Mouse (Mus musculus): ENCODE results near the gene Tedc2.
A peak's percentile ranks its signal among the peaks of the same experiment; 100 is the strongest.

Tedc2 gene

DNA sequence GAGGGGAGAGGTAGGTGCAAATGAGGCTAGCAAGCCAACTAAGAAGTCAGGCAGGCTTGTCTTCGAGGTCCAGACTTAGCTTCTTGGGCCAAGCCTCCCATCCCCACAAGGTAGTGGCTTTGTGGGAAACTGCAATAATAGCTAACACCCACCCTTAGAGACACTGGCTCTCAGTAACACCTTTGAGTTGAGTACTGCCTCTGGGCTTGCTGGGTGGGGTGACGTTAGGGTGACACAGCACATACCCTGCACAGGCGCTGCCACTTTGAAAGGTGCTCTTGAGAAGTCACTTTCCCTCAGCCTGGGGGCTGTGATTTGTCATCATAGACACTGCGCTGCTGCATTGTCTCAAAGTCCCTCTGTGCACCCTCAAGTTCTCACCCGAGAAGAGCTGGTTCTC, 26.9 kb downstream of the Tedc2 start:
- no peak for DNase-seq (ENCODE audit: low read depth)

DNA sequence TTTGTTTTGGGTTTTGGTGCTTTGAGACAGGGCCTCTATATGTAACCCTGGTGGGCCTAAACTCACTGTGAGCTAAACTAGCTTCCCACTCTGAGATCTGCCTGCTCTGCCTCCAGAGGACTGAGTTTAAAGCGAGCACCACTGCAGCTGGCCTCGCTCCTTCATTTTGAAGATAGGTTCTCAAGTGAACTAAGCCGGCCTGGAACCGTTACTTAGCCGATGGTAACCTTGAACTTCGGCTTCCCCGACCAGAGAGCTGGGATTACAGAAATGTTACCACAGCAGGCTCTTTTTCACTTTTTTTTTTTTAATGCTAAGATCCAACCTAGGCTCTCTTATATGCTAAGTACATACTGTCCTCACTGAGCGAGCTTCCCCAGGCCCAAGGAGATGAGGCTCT, 27.4 kb downstream of the Tedc2 start:
- DNase-seq (ENCODE audit: low read depth): no peak

DNA sequence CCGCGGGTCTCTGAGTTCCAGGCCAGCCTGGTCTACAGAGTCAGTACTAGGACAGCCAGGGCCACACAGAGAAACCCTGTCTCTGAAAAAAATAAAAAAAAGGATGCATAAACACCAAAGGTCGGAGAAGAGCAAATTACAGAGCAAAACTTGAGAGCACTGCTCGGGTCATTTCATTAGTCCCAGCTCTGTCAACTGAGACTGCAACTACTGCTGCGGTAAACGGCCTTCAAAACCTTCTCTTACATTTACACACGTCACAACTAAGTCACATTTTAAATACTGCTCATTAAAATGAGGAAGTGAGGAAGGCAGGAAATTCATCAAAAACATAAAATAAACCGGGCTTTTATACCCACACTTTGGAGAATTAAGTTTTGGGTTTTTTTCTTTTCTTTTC, 27.8 kb downstream of the Tedc2 start:
- DNase-seq (ENCODE audit: low read depth): no peak

DNA sequence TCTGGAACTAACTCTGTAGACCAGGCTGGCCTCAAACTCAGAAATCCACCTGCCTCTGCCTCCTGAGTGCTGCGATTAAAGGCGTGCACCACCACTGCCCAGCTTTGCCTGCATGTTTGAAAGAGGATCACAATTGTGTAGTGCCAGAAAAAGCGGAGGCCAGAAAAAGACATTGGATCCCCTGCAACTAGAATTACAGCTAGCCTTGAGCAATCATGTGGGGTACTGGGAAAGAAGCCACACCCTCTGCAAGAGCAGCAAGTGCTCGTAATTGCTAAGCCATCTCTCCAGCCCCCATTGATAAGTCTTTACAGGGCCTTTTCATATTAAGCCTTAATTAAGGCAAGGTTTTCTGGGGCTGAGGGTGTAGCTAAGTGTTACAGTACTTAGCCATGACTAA, 29.2 kb downstream of the Tedc2 start:
- no peak for DNase-seq (ENCODE audit: low read depth)

DNA sequence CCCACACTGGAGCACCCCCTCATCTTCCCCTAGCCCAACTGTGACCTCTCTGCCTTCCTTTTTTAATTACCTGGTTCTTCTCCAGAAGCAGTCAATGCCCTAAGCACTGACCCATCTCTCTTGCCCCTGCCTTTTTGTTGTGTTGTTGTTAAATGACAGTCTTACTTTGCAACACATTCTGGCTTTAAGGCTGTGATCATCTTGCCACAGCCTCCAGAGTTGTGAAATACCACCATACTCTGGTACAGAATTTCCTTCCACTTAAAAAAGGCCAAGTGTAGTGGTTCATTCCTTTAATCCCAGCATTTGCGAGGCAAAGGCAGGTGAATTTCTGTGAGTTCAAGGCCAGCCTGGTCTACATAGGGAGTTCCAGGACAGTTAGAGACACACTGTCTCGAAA, 29.7 kb downstream of the Tedc2 start:
- DNase-seq (ENCODE audit: low read depth): no peak

DNA sequence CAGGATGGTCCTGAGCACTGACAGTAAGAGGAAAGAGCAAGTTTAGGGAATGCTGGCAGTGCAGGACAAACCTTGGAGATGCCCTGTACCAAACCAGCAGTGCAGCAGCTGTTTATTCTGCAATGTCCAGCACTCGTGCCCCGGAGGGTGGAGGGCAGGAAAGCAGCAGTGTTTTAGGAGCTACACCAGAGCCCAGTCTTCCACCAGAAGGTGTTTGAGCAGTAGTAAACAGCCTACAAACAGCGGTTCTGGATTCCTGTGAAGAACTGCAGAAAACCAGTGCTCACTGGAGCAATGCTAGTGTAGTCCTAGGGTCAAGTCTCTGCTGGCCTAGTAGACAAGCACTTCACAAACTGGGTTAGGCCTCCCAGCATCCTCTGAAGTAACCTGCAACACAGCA, 46.4 kb downstream of the Tedc2 start:
- DNase-seq (ENCODE audit: low read depth): no peak

GRCm38 (mm10) chr17:24173423-24173822, 47.2 kb downstream of the Tedc2 start:
- peak; percentile 88 for DNase-seq (ENCODE audit: low read depth)

GRCm38 (mm10) chr17:24171738-24172137, 48.9 kb downstream of the Tedc2 start:
- DNase-seq (ENCODE audit: low read depth): no peak

GRCm38 (mm10) chr17:24170729-24171128, 49.9 kb downstream of the Tedc2 start:
- no peak for DNase-seq (ENCODE audit: low read depth)

- no peak for DNase-seq (ENCODE audit: low read depth)
Measured at GRCm38 (mm10) chr17:24170125-24170524, 50.5 kb downstream of the Tedc2 start.

- peak; percentile 97 for DNase-seq (ENCODE audit: low read depth)
Measured at GRCm38 (mm10) chr17:24169317-24170065, 51.2 kb downstream of the Tedc2 start, which contains the start of gene Atp6v0c. Gene Atp6v0c, minus strand, starts transcription at chr17:24169702.

DNA sequence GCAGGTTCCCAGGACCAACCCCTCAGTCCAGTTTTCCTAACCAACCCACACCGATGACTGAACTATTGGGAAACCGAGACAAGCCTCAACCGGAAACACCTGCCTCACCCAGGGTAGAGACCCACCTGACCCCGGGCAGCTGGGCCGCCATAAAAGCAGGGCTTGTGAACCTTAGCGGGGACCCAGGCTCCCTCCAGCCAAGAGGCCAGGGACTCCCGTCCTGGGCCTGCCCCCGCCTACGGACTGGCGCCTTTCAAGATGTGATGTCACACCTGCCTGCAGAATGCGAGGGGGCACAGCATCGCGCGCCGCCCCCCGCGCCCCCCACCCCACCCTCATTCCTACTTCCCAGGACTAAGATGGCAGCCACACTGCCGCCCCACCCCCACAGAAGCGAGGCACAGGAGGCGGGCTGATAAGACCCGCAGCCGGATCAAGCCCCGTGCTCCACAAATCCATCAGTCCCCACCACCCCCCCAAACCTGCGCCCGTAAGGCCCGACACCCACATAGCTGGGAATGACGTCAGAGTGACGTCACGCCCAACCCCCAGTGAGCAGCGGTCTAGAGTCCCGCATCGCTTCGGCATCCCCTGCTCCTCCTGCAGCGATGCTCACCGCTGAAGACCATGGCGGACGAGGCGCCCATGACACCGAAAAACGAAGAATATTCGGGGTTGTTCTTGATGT, 51.9 kb downstream of the Tedc2 start:
- DNase-seq (ENCODE audit: low read depth): peak; percentile 82

DNA sequence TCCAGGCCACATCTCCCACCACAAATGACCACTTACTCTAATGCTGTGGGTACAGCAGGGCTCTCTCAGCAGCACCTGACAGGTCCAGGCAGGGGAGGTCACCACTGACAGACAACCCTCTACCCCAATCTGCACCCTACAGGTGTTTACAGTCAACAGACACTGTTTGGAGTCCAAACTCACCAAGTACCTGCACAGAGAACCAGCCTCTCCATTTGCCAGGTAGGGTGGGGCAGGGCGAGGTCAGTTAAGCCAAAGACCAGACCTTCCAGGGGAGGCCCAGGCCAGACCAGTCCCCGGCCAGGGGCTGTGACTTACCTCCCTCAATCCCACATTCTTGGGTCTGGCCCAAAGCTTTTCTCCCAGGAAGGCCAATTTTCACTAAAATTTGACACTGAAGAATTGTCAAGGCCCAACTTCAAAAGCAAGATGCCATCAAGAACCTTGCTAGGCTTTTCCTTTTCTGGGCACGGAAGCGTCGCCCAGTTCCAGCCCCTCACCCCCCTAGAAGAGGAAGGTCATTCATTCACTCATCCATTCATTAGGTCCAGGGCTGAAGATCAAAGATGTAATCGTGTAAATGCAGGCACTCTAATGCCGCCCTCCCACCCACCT, 52.7 kb downstream of the Tedc2 start:
- no peak for DNase-seq (ENCODE audit: low read depth)

DNA sequence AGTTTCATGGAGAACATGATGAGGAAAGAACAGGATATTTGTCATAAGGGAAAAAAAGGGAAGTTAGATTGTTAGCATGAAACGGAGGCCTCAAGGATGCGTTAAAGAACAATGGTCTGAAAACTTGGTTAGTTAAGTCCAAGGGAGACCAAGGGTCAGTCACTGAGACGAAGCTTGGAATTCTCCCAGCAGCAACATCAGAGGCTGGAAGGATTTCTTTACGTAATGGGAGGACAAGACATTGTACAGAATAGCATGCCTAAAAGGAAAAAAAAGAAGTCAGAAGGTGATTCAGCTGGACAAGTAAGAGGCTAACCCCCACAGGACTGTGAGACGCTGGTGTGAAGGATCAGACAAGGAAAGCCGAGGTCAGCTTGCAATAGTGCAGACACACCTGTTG, 53.5 kb downstream of the Tedc2 start:
- DNase-seq (ENCODE audit: low read depth): no peak
